Mouse (Mus musculus) hindbrain, postnatal 0 days (tissue): ENCODE measurements around the gene Vdr. TPM values are rescaled to one million over a fixed set of nuclear protein-coding genes. Genes with fewer than 3 reads are reported as not detected.

Source experiments
- ATAC-seq: fragments of 200-750 bp; cut with Nextera tagmentation; 2 replicates; pipeline ENCODE4 v1.8.0; 2017; ENCODE audit warnings: mild to moderate bottlenecking, moderate TSS enrichment, moderate library complexity
- DNase-seq: peaks from one replicate; pipeline ENCODE4 v3.0.0-alpha.2; 2015; ENCODE audit warnings: low spot score
- H3K27ac ChIP-seq: fragments of 300-500 bp; sonication (generic); 2 replicates; pipeline ENCODE4 v1.5.1; 2014; ENCODE audit warnings: mild to moderate bottlenecking
- H3K27me3 ChIP-seq: fragments of 300-500 bp; sonication (generic); 2 replicates; pipeline ENCODE4 v1.6.1; 2014; ENCODE audit warnings: low read length, mixed read lengths; ENCODE audit not compliant: insufficient read depth
- H3K36me3 ChIP-seq: fragments of 300-500 bp; sonication (generic); 2 replicates; pipeline ENCODE4 v1.6.1; 2014; ENCODE audit warnings: low read length, mixed read lengths; ENCODE audit not compliant: insufficient read depth
- H3K4me1 ChIP-seq: fragments of 300-500 bp; sonication (generic); 2 replicates; pipeline ENCODE4 v1.6.1; 2014; ENCODE audit warnings: antibody characterized with exemption, low read length, mixed read lengths; ENCODE audit not compliant: insufficient read depth
- H3K4me2 ChIP-seq: fragments of 300-500 bp; sonication (generic); 2 replicates; pipeline ENCODE4 v1.6.1; 2014; ENCODE audit warnings: low read depth, mild to moderate bottlenecking, low read length, moderate library complexity, mixed read lengths
- H3K4me3 ChIP-seq: fragments of 300-500 bp; sonication (generic); 2 replicates; pipeline ENCODE4 v1.5.1; 2014; ENCODE audit warnings: low read length
- H3K9ac ChIP-seq: fragments of 300-500 bp; sonication (generic); replicated peaks from 2 replicates; pipeline ENCODE4 v1.6.1; 2014; ENCODE audit warnings: mild to moderate bottlenecking, low read length, moderate library complexity, mixed read lengths
- H3K9me3 ChIP-seq: fragments of 300-500 bp; sonication (generic); 2 replicates; pipeline ENCODE4 v1.6.1; 2016; ENCODE audit warnings: low read length, mixed read lengths
- CTCF ChIP-seq: IDR thresholded peaks from 2 replicates; pipeline ENCODE4 v1.5.1; 2016; ENCODE audit warnings: antibody characterized with exemption, control low read depth, low read depth
- WGBS: fragments of 180-500 bp; shearing (Covaris S2); extraction: QIAGEN DNeasy Blood & Tissue Kit; methylation state at CpG from one replicate; pipeline ENCODE4 v1.1.7; 2014; 5-methylcytosine and 5-hydroxymethylcytosine counted together
- polyA plus RNA-seq: library from polyadenylated mRNA; unstranded; fragments of >200 nt; fragmentation: Nextera tagmentation; extraction: Ambion mirVana; gene quantifications from 2 replicates; pipeline ENCODE4 v1.2.1, GENCODE M21; 2015
- total RNA-seq: library from RNA; depleted of rRNA; stranded (reverse); fragments of >200 nt; gene quantifications from 2 replicates; pipeline ENCODE4 v1.2.3, GENCODE M21; 2014

Vdr gene
- total and polyA plus RNA-seq, 2 experiments from 2014 or later = 0.26 to 0.76 TPM

DNA sequence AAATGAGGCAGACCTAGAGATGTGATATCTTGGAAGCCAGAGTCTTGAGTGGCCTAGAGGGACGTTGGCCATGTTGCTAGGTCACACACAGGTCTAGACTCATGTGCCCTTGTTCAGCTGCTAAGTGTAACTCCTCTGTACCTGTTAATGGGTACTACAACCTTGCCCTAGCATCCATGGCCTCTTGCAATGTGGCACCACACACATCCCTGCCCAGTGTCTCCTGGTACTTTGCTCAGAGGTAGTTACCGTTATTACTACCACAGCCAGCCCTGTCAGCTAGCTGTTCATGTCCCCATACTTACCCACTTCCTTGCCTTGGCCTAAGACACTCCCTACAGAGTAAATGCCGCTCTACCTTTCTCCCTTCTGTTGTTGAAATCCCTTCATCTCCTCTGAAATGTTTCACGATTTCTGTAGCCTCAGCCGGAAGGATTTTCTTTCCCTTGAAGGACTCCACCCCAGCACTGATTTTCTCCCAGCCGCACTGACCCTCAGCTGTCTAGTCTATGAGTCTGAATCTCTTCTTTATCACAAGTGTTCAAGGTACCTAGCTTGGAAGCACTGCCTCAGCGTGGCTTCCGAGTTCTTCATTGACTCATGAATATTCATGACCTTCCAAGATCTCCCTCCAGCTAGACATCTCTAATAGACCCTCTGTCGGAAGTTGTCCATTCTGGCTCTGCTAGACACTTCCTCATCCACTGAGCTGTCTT lies 77.5 kb downstream of the Vdr start:
- H3K36me3 ChIP-seq = no peaks in the 10 kb centered on the region
- no peak for ATAC-seq
- peaks cover 32% of the 10 kb centered on the region for H3K4me1 ChIP-seq
- WGBS = 56% methylated on average over 9 of the region's 9 CpGs
- no peak overlapping the region for H3K4me2 ChIP-seq
- TF ChIP-seq CTCF = no peak
- H3K4me3 ChIP-seq = no peak overlapping the region
- H3K9me3 ChIP-seq = no peaks in the 10 kb centered on the region
- H3K27ac ChIP-seq = no peak overlapping the region
- no peaks in the 10 kb centered on the region for H3K27me3 ChIP-seq
- no peak overlapping the region for H3K9ac ChIP-seq
- DNase-seq = no peak

DNA sequence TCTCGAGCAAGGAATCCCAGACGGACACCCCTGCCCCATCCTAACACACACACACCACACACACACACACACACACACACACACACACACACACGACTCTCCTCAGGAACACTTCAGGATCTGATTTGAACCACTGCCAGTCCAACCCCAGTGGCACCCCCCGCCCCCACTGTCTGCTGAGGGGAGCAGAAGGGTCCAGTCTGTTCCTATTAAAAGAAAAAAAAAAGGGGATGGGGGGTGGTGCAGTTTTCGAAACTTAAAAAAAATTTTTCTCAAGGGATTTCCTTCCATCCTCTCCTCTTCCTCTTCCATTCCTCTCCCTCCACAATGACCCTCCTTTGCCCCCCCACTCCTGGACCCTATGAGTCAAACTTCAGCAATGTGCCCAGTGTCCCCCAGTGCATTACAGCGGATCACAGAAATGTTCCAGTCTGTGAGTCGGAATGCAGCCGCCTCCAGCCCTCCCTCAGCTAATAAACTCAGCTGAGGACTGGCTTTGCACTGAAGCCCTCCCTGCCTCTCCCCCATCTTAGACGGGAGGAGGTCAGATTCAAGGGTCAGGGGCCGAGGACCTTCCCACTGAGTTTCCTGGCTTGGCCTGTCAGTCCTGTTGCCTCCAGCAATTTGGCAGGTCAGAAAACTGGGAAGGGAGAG lies 78.3 kb downstream of the Vdr start:
- no peak for TF ChIP-seq CTCF
- WGBS = 6% methylated on average over 10 of the region's 10 CpGs
- no peaks in the 10 kb centered on the region for H3K9me3 ChIP-seq
- peak overlapping the region; percentile 98 for H3K9ac ChIP-seq
- peak overlapping the region; percentile 64 for H3K4me2 ChIP-seq
- H3K27ac ChIP-seq = peak overlapping the region; percentile 98
- no peaks in the 10 kb centered on the region for H3K36me3 ChIP-seq
- peak; percentile 12; the same call in 1 of the 2 replicates for ATAC-seq
- H3K27me3 ChIP-seq = no peaks in the 10 kb centered on the region
- H3K4me3 ChIP-seq = peak overlapping the region; percentile 88
- no peak for DNase-seq
- H3K4me1 ChIP-seq = peaks cover 26% of the 10 kb centered on the region

DNA sequence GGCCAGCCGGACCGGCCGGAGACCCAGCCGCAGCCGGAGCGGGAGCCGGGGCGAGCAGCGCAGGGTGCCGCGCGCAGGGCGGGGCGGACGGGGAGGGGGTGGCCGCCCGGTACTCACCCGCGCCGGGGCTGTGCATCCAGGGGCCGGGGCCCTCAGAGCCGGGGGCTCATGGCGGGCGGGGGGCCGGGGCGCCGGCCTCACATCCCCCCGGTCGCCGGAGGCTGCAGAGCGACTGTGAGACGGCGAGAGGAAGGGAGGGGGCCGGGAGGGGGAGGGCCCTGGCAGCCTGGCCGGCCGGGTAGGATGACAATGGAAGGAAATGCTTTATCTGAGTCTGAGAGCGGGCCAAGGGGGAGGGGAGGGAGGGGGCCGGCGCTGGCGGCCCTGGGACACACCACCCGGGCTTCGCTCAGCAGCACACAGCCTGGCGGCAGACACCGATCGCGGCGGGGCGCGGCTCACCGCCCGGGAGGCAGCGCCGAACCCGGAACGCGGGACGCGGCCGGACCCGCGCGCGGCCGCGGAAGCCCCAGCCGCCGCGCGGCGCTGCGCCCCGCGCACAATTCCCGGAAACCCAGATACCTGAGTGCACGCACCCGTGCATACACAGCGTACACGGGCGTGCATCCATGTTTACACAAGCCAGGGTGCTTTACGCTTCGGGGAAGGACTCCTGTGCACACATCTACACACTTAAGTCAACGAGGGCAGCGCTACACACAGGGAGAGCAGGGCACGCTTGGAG lies 79.0 kb downstream of the Vdr start:
- Histone ChIP-seq H3K9ac (peak overlapping the region; percentile 98), H3K36me3 (no peaks in the 10 kb centered on the region), H3K4me2 (peak overlapping the region; percentile 64), H3K27ac (peak overlapping the region; percentile 98), H3K27me3 (no peaks in the 10 kb centered on the region), H3K4me3 (peak overlapping the region; percentile 88), H3K9me3 (no peaks in the 10 kb centered on the region), H3K4me1 (peaks cover 26% of the 10 kb centered on the region)
- TF ChIP-seq CTCF = peak; percentile 11; the same call in 1 of the 2 replicates
- peak; percentile 79 for ATAC-seq
- 1% methylated on average over 56 of the region's 84 CpGs for WGBS
- peak; percentile 78 for DNase-seq

DNA sequence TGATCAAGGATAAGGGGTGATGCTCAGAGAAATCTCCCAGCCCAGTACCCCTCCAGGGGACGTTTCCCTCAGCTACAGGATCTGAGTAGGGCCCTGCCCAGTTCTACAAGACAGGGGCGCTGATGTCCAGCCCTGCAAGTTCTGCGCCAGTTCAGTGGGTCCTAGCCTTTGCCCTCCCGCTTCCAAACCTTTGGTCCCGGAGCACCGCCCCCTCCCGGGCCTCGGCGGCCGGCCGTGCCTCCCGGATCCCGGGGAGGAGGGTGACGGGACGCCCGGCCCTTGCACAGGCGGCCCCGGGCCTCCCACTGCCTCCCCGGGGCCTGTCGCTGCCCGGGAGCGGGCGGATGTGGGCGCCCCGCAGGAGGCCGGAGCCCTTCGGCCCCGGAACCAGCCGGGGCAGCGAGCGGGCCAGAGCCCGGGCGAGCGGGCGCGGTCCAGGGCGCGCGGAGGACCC lies 79.6 kb downstream of the Vdr start:
- peak; percentile 25 for ATAC-seq
- Histone ChIP-seq H3K4me2 (peak overlapping the region; percentile 64), H3K4me1 (peaks cover 29% of the 10 kb centered on the region), H3K9me3 (no peaks in the 10 kb centered on the region), H3K27ac (peak overlapping the region; percentile 98), H3K36me3 (no peaks in the 10 kb centered on the region), H3K4me3 (peak overlapping the region; percentile 88), H3K9ac (peak overlapping the region; percentile 98), H3K27me3 (no peaks in the 10 kb centered on the region)
- WGBS = under 1% methylated on average over 34 of the region's 39 CpGs
- DNase-seq = peak; percentile 40
- TF ChIP-seq CTCF = peak; percentile 25; the same call in 1 of the 2 replicates

DNA sequence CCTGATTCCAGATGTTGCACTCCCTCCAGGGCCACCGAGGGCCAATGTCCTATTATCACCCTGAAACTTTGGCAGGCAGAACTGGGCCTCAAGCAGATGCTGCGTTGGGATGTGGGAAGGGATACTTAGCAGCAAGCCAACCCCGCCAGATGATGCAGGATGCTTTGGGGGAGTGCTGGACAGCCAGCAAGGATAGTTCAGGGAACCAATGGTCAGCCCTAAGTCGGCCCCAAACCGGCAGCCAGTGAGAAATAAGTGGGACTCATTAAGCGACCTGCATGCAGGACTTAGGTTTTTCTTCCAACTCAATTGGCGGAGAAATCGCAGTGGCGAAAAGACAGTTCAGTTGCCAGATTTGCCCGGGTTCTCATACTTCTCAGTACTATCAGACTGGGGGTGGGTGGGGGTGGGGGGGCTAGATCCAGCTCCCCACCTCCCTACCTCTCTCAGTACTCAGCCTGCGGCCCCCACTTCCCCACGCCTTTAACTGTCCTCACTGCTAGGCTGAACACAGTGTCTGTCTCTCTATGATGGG lies 80.1 kb downstream of the Vdr start:
- no peak for DNase-seq
- Histone ChIP-seq H3K36me3 (no peaks in the 10 kb centered on the region), H3K9ac (peak overlapping the region; percentile 98), H3K9me3 (no peaks in the 10 kb centered on the region), H3K27me3 (no peaks in the 10 kb centered on the region), H3K4me3 (peak overlapping the region; percentile 88), H3K4me2 (peak overlapping the region; percentile 64), H3K4me1 (peaks cover 34% of the 10 kb centered on the region), H3K27ac (peak overlapping the region; percentile 98)
- TF ChIP-seq CTCF = no peak
- peak; percentile 7; the same call in 1 of the 2 replicates for ATAC-seq
- 10% methylated on average over 12 of the region's 12 CpGs for WGBS

DNA sequence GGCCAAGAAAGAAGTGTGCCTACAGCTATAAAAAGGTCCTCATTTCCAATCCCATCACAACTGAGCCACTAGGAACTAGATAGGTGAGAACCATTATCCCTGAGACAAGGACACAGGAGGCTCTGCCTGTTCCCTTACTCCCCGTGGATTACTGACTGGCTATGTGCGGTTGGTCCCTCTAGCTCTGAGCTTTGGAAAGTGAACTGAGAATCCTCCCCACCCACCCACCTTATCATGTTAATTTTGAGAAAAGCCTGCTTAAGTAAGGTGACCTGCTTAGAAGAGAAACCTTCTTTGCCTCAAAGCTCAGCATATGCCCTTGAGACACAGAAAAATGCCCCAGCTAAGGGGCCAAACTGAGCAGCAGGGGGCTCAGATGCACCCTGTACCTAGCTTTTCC lies 81.0 kb downstream of the Vdr start:
- H3K9ac ChIP-seq = 0 out of 2 replicates have a peak overlapping the region, but pooled peaks have one; percentile 10
- TF ChIP-seq CTCF = no peak
- no peaks in the 10 kb centered on the region for H3K9me3 ChIP-seq
- peak overlapping the region; percentile 64 for H3K4me2 ChIP-seq
- DNase-seq (no peak), ATAC-seq (no peak)
- no peak overlapping the region for H3K4me3 ChIP-seq
- peak overlapping the region; percentile 98; the same call in 1 of the 2 replicates for H3K27ac ChIP-seq
- 61% methylated on average over 2 of the region's 2 CpGs for WGBS
- peaks cover 42% of the 10 kb centered on the region for H3K4me1 ChIP-seq
- H3K27me3 ChIP-seq = no peaks in the 10 kb centered on the region
- no peaks in the 10 kb centered on the region for H3K36me3 ChIP-seq
